Mouse (Mus musculus) brown adipose tissue, adult 24 weeks (tissue): ENCODE measurements around the gene Tspyl4. TPM values are rescaled to one million over a fixed set of nuclear protein-coding genes. Genes with fewer than 3 reads are reported as not detected.

Source experiments
- H3K27ac ChIP-seq: fragments of 200-500 bp; replicated peaks from 2 replicates; pipeline ENCODE4 v1.5.1; 2012; ENCODE audit warnings: low read depth, mild to moderate bottlenecking, low read length
- H3K4me1 ChIP-seq: fragments of 200-500 bp; 2 replicates; pipeline ENCODE4 v1.6.1; 2012; ENCODE audit warnings: low read length, mixed read lengths; ENCODE audit not compliant: control insufficient read depth, insufficient read depth, insufficient read length
- H3K4me3 ChIP-seq: fragments of 200-500 bp; 2 replicates; pipeline ENCODE4 v1.5.1; 2012; ENCODE audit warnings: low read depth, mild to moderate bottlenecking, low read length, moderate library complexity; ENCODE audit not compliant: insufficient read depth
- polyA plus RNA-seq: library from polyadenylated mRNA; stranded (reverse); fragments of >200 nt; gene quantifications from 2 replicates; pipeline ENCODE4 v1.2.4, GENCODE M21; 2012; ENCODE audit not compliant: missing spikeins, insufficient read depth, insufficient read length

Tspyl4 gene
- polyA plus RNA-seq, 1 experiment, result 2.6 TPM

DNA sequence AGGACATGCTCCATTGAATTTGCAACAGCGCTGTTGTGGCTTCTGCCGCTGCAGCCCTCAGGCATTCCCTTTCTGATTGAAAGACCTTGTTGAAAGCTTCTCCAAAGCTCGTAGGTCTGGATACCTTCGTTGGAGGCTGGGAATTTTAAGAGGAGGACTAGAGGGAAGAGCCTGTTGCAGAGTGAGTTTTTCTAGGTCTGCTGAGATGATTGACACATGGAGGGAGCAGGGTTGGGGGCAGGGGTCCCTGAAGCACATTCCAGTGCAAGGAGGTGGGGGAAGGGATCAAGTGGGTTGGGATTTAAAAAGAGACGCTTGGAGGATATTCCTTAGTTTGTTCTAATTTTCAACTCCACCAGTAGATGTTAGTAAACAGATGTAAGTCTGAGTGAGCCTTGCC, 3.1 kb downstream of the Tspyl4 start:
- H3K4me1 ChIP-seq, result no peaks in the 10 kb centered on the region
- no peak overlapping the region for H3K4me3 ChIP-seq
- H3K27ac ChIP-seq, result no peak overlapping the region

GRCm38 (mm10) chr10:34307070-34307469, 9.8 kb downstream of the Tspyl4 start:
- no peaks in the 10 kb centered on the region for H3K4me1 ChIP-seq
- H3K27ac ChIP-seq, result no peak overlapping the region
- H3K4me3 ChIP-seq, result no peak overlapping the region

GRCm38 (mm10) chr10:34309915-34310685, 12.9 kb downstream of the Tspyl4 start:
- Histone ChIP-seq H3K4me3 (no peak overlapping the region), H3K27ac (no peak overlapping the region), H3K4me1 (no peaks in the 10 kb centered on the region)

DNA sequence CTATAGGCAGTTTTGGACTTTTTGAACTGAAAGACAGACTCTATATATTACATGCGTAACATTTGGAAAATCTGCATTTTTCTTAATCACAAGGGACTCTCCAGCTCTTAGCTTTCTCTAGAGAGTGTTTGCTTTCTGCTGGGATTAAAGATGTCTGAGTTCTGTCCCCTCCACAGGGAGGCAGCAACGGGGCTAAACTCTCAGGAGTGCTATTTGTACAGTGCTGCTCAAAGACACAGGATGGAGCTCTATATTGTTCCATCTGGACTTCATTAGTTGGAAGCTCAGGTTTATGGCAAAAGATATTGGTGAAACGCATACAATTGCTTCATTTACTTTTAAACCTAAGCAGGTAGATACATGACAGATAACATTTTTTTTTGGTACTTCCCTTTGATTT, 15.3 kb downstream of the Tspyl4 start:
- Histone ChIP-seq H3K4me1 (no peaks in the 10 kb centered on the region), H3K27ac (no peak overlapping the region), H3K4me3 (no peak overlapping the region)

- Histone ChIP-seq H3K4me3 (no peak overlapping the region), H3K4me1 (no peaks in the 10 kb centered on the region), H3K27ac (no peak overlapping the region)
These were observed 19.5 kb downstream of the Tspyl4 start for GRCm38 (mm10) chr10:34316571-34317216.

GRCm38 (mm10) chr10:34317217-34317606, 20.0 kb downstream of the Tspyl4 start:
- Histone ChIP-seq H3K27ac (no peak overlapping the region), H3K4me1 (no peaks in the 10 kb centered on the region), H3K4me3 (no peak overlapping the region)

GRCm38 (mm10) chr10:34320809-34321208, 23.6 kb downstream of the Tspyl4 start:
- Histone ChIP-seq H3K4me1 (no peaks in the 10 kb centered on the region), H3K4me3 (no peak overlapping the region), H3K27ac (no peak overlapping the region)

GRCm38 (mm10) chr10:34326701-34327100, 29.5 kb downstream of the Tspyl4 start:
- H3K4me1 ChIP-seq, result 0 out of 2 replicates have a peak, but pooled peaks cover 3% of the 10 kb centered on the region
- H3K27ac ChIP-seq, result no peak overlapping the region
- H3K4me3 ChIP-seq, result no peak overlapping the region

DNA sequence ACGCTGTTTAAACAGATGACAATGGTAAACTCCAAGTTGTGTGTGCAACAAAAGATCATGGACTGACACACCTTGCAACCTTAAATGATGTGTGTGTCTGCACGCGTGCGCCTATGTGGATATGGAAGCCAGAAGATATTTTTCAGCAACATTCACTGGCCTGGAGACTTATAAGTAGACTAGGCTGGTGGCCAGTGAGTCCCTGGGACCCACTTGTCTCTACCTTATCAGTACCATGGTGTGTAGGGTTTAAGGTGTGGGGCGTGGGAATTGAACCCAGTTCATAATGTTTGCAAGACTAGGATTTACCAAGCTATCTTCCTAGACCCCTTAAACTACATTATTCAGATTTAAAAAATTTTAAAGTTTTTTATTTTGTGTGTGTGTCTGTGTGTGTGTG, 29.9 kb downstream of the Tspyl4 start:
- Histone ChIP-seq H3K27ac (no peak overlapping the region), H3K4me3 (no peak overlapping the region), H3K4me1 (0 out of 2 replicates have a peak, but pooled peaks cover 3% of the 10 kb centered on the region)

- 0 out of 2 replicates have a peak, but pooled peaks cover 3% of the 10 kb centered on the region for H3K4me1 ChIP-seq
- no peak overlapping the region for H3K4me3 ChIP-seq
- no peak overlapping the region for H3K27ac ChIP-seq
These were observed 31.1 kb downstream of the Tspyl4 start for GRCm38 (mm10) chr10:34328310-34328709.

GRCm38 (mm10) chr10:34341014-34341413, 43.8 kb downstream of the Tspyl4 start:
- Histone ChIP-seq H3K4me1 (no peaks in the 10 kb centered on the region), H3K27ac (no peak overlapping the region), H3K4me3 (no peak overlapping the region)

GRCm38 (mm10) chr10:34341886-34342285, 44.6 kb downstream of the Tspyl4 start:
- Histone ChIP-seq H3K27ac (no peak overlapping the region), H3K4me3 (no peak overlapping the region), H3K4me1 (peaks cover 2% of the 10 kb centered on the region; the same call in 1 of the 2 replicates)

Other genes with a start within 250 kb of the Tspyl4 start
- 0.40 and 0.42 TPM in 2 replicates for gene Calhm5, start 200.9 kb upstream of the Tspyl4 start, polyA plus RNA-seq
- gene Calhm6, start 169.5 kb upstream of the Tspyl4 start, polyA plus RNA-seq, result 2.4 and 5.7 TPM in 2 replicates
- 5.7 and 8.3 TPM in 2 replicates for gene Dse, start 89.7 kb upstream of the Tspyl4 start, polyA plus RNA-seq
- 26.1 and 34.6 TPM in 2 replicates for gene Tspyl1, start 15.3 kb upstream of the Tspyl4 start, polyA plus RNA-seq
- gene Col10a1, start 92.5 kb downstream of the Tspyl4 start, polyA plus RNA-seq, result not detected in 2 replicates
- gene Nt5dc1, start 121.1 kb downstream of the Tspyl4 start, polyA plus RNA-seq, result 19.9 and 21.1 TPM in 2 replicates
- 1.0 and 3.7 TPM in 2 replicates for gene Frk, start 186.0 kb downstream of the Tspyl4 start, polyA plus RNA-seq